Mouse (Mus musculus): Measurements from ENCODE around the gene Mdc1. TPM values are rescaled to one million over a fixed set of nuclear protein-coding genes. Genes with fewer than 3 reads are reported as not detected.
A peak's percentile ranks its signal among the peaks of the same experiment; 100 is the strongest.

The Mdc1 gene
- polyA plus RNA-seq, 1 experiment from 2014 or later: 22.9 TPM

GRCm38 (mm10) chr17:35813653-35814052, 27.7 kb upstream of the Mdc1 start:
- 21% methylated on average over 6 of the region's 7 CpGs for WGBS (ENCODE audit: missing documents)
- Histone ChIP-seq H3K36me3 (ENCODE audit: inconsistent target) (no peaks in the 10 kb centered on the region), H3K79me2 (ENCODE audit: inconsistent target) (no peaks in the 10 kb centered on the region), H3K27ac (peak overlapping the region; percentile 86), H3K4me3 (ENCODE audit: inconsistent target) (no peak overlapping the region)

GRCm38 (mm10) chr17:35814678-35815077, 26.6 kb upstream of the Mdc1 start:
- Histone ChIP-seq H3K4me3 (ENCODE audit: inconsistent target) (no peak overlapping the region), H3K79me2 (ENCODE audit: inconsistent target) (no peaks in the 10 kb centered on the region), H3K27ac (peak overlapping the region; percentile 86), H3K36me3 (ENCODE audit: inconsistent target) (no peaks in the 10 kb centered on the region)
- WGBS (ENCODE audit: missing documents): 44% methylated on average over 6 of the region's 6 CpGs

- Histone ChIP-seq H3K4me3 (ENCODE audit: inconsistent target) (no peak overlapping the region), H3K27ac (peak overlapping the region; percentile 86; the same call in 1 of the 2 replicates), H3K79me2 (ENCODE audit: inconsistent target) (no peaks in the 10 kb centered on the region), H3K36me3 (ENCODE audit: inconsistent target) (no peaks in the 10 kb centered on the region)
- WGBS (ENCODE audit: missing documents): 81% methylated on average over 7 of the region's 7 CpGs
These were observed 25.5 kb upstream of the Mdc1 start for GRCm38 (mm10) chr17:35815836-35816235.

- no peak overlapping the region for H3K27ac ChIP-seq
- no peak overlapping the region for H3K4me3 ChIP-seq (ENCODE audit: inconsistent target)
- 75% methylated on average over 6 of the region's 14 CpGs for WGBS (ENCODE audit: missing documents)
- no peaks in the 10 kb centered on the region for H3K36me3 ChIP-seq (ENCODE audit: inconsistent target)
- H3K79me2 ChIP-seq (ENCODE audit: inconsistent target): peaks cover 3% of the 10 kb centered on the region
These were observed 24.6 kb upstream of the Mdc1 start for GRCm38 (mm10) chr17:35816686-35817085.

- peaks cover 8% of the 10 kb centered on the region for H3K79me2 ChIP-seq (ENCODE audit: inconsistent target)
- no peaks in the 10 kb centered on the region for H3K36me3 ChIP-seq (ENCODE audit: inconsistent target)
- no peak overlapping the region for H3K4me3 ChIP-seq (ENCODE audit: inconsistent target)
- 93% methylated on average over 10 of the region's 10 CpGs for WGBS (ENCODE audit: missing documents)
- H3K27ac ChIP-seq: no peak overlapping the region
These were observed 24.1 kb upstream of the Mdc1 start for GRCm38 (mm10) chr17:35817226-35817625.

- H3K36me3 ChIP-seq (ENCODE audit: inconsistent target): peaks cover 3% of the 10 kb centered on the region; the same call in 1 of the 2 replicates
- WGBS (ENCODE audit: missing documents): 92% methylated on average over 4 of the region's 5 CpGs
- no peak overlapping the region for H3K27ac ChIP-seq
- H3K79me2 ChIP-seq (ENCODE audit: inconsistent target): peaks cover 13% of the 10 kb centered on the region
- H3K4me3 ChIP-seq (ENCODE audit: inconsistent target): no peak overlapping the region
These were observed 21.2 kb upstream of the Mdc1 start for GRCm38 (mm10) chr17:35820111-35820510.

- Histone ChIP-seq H3K79me2 (ENCODE audit: inconsistent target) (peaks cover 13% of the 10 kb centered on the region), H3K27ac (peak within 1 kb of the TSS; percentile 84)
- WGBS (ENCODE audit: missing documents): under 1% methylated on average over 62 of the region's 62 CpGs
These were observed 19.6 kb upstream of the Mdc1 start, which contains the start of gene Ier3 for GRCm38 (mm10) chr17:35821439-35822430. Gene Ier3, plus strand, starts transcription at chr17:35821684.

GRCm38 (mm10) chr17:35822564-35822963, 18.8 kb upstream of the Mdc1 start:
- Histone ChIP-seq H3K27ac (peak overlapping the region; percentile 84), H3K79me2 (ENCODE audit: inconsistent target) (peaks cover 13% of the 10 kb centered on the region), H3K36me3 (ENCODE audit: inconsistent target) (peaks cover 27% of the 10 kb centered on the region), H3K4me3 (ENCODE audit: inconsistent target) (peak overlapping the region; percentile 94)
- whole genome bisulfite sequencing (ENCODE audit: missing documents): 1% methylated on average over 11 of the region's 11 CpGs

More at GRCm38 (mm10) chr17:35821439-35822430, 19.6 kb upstream of the Mdc1 start, which contains the start of gene Ier3:
- Histone ChIP-seq H3K36me3 (ENCODE audit: inconsistent target) (peaks cover 19% of the 10 kb centered on the region), H3K4me3 (ENCODE audit: inconsistent target) (peak within 1 kb of the TSS; percentile 94)

- peaks cover 13% of the 10 kb centered on the region for H3K79me2 ChIP-seq (ENCODE audit: inconsistent target)
- 3% methylated on average over 40 of the region's 47 CpGs for WGBS (ENCODE audit: missing documents)
- H3K27ac ChIP-seq: peak within 1 kb of the TSS; percentile 84
These were observed 18.1 kb upstream of the Mdc1 start, which contains the start of gene Flot1 for GRCm38 (mm10) chr17:35822964-35823937. Gene Flot1, plus strand, starts transcription at chr17:35823230.

GRCm38 (mm10) chr17:35824402-35824801, 16.9 kb upstream of the Mdc1 start:
- Histone ChIP-seq H3K36me3 (ENCODE audit: inconsistent target) (peaks cover 29% of the 10 kb centered on the region), H3K79me2 (ENCODE audit: inconsistent target) (peaks cover 13% of the 10 kb centered on the region), H3K4me3 (ENCODE audit: inconsistent target) (no peak overlapping the region), H3K27ac (no peak overlapping the region)
- 84% methylated on average over 7 of the region's 7 CpGs for WGBS (ENCODE audit: missing documents)

More at GRCm38 (mm10) chr17:35822964-35823937, 18.1 kb upstream of the Mdc1 start, which contains the start of gene Flot1:
- Histone ChIP-seq H3K4me3 (ENCODE audit: inconsistent target) (peak within 1 kb of the TSS; percentile 94), H3K36me3 (ENCODE audit: inconsistent target) (peaks cover 29% of the 10 kb centered on the region)

GRCm38 (mm10) chr17:35825109-35825850, 16.0 kb upstream of the Mdc1 start:
- Histone ChIP-seq H3K27ac (no peak overlapping the region), H3K36me3 (ENCODE audit: inconsistent target) (peaks cover 29% of the 10 kb centered on the region), H3K4me3 (ENCODE audit: inconsistent target) (no peak overlapping the region), H3K79me2 (ENCODE audit: inconsistent target) (peaks cover 13% of the 10 kb centered on the region)
- 98% methylated on average over 5 of the region's 13 CpGs for WGBS (ENCODE audit: missing documents)

GRCm38 (mm10) chr17:35829737-35830136, 11.6 kb upstream of the Mdc1 start:
- Histone ChIP-seq H3K27ac (no peak overlapping the region), H3K79me2 (ENCODE audit: inconsistent target) (peaks cover 17% of the 10 kb centered on the region), H3K4me3 (ENCODE audit: inconsistent target) (no peak overlapping the region), H3K36me3 (ENCODE audit: inconsistent target) (peaks cover 59% of the 10 kb centered on the region)
- whole genome bisulfite sequencing (ENCODE audit: missing documents): 11% methylated on average over 20 of the region's 21 CpGs

- H3K27ac ChIP-seq: no peak overlapping the region
- no peak overlapping the region for H3K4me3 ChIP-seq (ENCODE audit: inconsistent target)
- H3K79me2 ChIP-seq (ENCODE audit: inconsistent target): peaks cover 45% of the 10 kb centered on the region
- H3K36me3 ChIP-seq (ENCODE audit: inconsistent target): peaks cover 44% of the 10 kb centered on the region
- WGBS (ENCODE audit: missing documents): 90% methylated on average over 8 of the region's 8 CpGs
These were observed 8.7 kb upstream of the Mdc1 start for GRCm38 (mm10) chr17:35832400-35833238.
